Mouse (Mus musculus) urinary bladder, postnatal 10 days (tissue): ENCODE results near the gene Slc6a3.

ENCODE experiments used
- DNase-seq: peaks from one replicate; pipeline ENCODE4 v3.0.0; 2022; ENCODE audit warnings: low spot score

Slc6a3 gene

DNA sequence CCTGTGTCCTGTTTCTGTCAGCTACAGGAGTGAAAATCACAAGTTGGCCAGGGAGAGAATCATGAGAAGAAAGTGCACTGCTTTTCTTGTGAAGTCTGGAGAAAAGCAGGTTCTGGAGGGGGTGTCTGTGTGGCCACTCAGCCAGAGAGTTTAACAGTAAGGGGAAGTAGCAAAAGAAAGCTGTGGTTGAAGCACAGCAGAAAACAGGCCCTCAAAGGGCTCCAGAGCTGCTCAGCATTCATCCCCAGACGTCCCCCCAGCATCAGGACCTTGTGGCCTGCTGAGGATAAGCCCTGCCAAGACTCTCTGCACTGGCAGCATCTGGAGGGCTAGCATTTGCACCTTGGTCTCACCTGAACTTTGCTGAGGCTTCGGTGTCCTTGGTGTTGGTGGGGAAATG lies 56.0 kb downstream of the Slc6a3 start:
- no peak for DNase-seq

DNA sequence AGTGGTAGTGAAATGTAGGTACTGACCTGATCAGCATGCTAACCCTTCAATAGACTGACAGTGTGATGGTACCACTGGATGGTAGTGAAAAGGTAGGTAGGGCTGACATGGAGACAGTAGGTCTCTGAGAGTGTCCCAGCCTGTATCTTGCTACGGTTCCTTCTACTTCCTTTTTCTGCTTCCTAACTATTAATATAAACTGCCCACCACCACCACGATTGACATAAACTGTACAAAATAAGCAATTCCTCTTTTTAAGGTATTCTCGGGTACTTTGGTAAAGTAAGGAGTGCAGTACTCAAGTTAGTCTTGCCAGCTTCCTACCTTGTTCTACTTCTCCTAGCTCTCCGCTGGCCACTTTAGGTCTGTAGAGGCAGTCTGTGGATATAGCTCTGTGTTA lies 59.7 kb downstream of the Slc6a3 start:
- DNase-seq = no peak

DNA sequence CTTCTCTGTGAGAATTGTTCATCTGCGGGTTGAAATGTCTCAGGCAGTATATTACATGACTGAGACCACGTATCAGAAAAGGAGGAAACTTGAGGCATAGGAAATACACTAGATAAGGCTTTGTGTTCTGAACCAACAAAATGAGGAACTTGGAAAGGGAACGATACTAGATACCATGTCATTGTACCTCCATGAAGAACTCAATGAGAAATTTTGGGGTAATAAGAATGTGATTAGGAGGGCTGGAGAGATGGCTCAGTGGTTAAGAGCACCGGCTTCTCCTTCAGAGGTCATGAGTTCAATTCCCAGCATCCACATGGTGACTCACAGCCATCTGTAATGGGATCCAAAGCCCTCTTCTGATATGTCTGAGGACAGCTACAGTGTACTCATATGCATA lies 63.7 kb downstream of the Slc6a3 start:
- DNase-seq = no peak

DNA sequence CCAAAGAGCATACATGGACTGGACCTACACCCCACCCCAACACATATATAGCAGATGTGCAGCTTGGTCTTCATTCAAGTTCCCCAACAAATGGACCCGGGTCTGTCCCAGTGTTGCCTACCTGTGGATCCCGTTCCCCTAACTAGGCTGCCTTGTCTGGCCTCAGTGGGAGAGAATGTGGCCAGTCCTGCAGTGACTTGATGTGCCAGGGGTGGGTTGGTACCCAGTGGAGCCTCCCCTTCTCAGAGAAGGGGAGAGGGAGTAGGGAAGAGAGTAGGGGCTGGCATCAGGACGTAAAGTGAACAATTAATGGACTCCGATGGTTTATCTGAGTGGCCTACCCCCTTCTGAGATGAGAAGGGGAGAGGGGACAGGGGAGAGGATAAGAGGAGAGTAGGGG lies 66.5 kb downstream of the Slc6a3 start:
- no peak for DNase-seq

GRCm38 (mm10) chr13:73603522-73604155 lies 67.1 kb downstream of the Slc6a3 start, which contains the start of gene Clptm1l:
TSS of gene Clptm1l (plus strand) at chr13:73604006.
- peak; percentile 93 for DNase-seq

DNA sequence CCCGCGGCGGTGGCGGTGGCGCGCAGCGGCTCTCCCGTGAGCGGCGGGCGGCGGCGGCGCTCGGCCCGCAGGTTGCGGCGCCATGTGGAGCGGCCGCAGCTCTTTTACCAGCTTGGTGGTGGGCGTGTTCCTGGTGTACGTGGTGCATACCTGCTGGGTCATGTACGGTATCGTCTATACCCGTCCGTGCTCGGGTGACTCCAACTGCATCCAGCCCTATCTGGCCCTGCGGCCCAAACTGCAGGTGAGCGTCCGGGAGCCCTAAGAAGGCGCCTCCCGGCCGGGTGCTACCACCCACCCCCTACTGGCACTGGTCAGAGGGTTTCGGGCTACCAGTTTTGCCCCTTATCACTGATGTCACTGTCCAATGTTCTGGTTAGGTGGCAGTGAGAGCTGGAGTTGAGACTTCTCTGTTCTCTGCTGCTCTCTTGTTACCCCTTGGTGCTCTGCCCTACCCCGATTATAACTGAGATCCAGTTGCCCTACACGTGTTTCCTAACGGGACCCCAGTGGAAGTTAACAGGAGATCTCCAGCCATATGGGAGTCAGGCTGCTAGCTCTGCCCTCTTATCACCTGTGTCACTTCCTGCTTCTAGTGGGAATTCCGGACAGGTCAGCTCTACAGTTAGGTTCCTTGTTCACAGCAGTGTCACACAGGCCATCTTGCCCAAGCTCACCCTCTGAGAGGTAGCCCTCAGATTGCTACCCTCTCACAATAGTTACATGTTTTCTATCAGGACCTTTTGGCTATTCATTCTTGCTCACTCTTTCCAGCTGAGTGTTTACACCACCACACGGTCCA lies 67.8 kb downstream of the Slc6a3 start:
- no peak for DNase-seq

DNA sequence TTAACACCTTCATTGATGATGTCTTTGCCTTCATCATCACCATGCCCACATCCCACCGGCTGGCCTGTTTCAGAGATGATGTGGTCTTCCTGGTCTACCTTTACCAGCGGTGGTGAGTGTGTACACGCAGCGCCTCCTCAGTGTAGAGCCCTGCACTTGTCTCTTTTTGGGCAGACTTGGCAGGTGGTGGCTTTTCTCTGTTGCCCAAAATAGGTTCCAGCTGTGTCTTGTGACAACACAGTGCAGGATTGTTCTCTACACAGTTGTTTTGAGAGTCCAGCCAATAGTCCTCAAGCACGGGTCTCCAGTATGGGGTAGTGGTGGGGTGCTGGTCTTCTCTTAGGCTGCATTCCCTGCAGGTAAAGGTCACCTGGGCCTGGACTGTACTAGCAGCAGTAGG lies 81.9 kb downstream of the Slc6a3 start:
- no peak for DNase-seq

GRCm38 (mm10) chr13:73620637-73621036 lies 84.1 kb downstream of the Slc6a3 start:
- DNase-seq = no peak

- no peak for DNase-seq
Observed at GRCm38 (mm10) chr13:73626410-73626744, 89.8 kb downstream of the Slc6a3 start.

- no peak for DNase-seq
Observed at GRCm38 (mm10) chr13:73626745-73627549, 90.4 kb downstream of the Slc6a3 start, which contains the start of gene Tert. TSS of gene Tert (plus strand) at chr13:73626911.
